Mouse (Mus musculus) embryonic facial prominence, embryonic 10.5 days (tissue): ENCODE measurements at regions not wholly inside any gene's neighbourhood (a gene's known extent, or its start where the extent isn't known, plus 50 kb on each side); places are given as distances from the start of the nearest gene placed in this dataset.

Experiments used
- DNase-seq: peaks from one replicate; pipeline ENCODE4 v3.0.0-alpha.2; 2017; ENCODE audit warnings: low spot score
- H3K27ac ChIP-seq: fragments of 300-500 bp; sonication (generic); replicated peaks from 2 replicates; pipeline ENCODE4 v1.5.1; 2016; ENCODE audit warnings: mild to moderate bottlenecking
- H3K27me3 ChIP-seq: fragments of 300-500 bp; sonication (generic); replicated peaks from 2 replicates; pipeline ENCODE4 v1.6.1; 2016; ENCODE audit warnings: low read depth, mild to moderate bottlenecking; ENCODE audit not compliant: poor library complexity, severe bottlenecking
- H3K36me3 ChIP-seq: fragments of 300-500 bp; sonication (generic); replicated peaks from 2 replicates; pipeline ENCODE4 v1.6.1; 2016; ENCODE audit warnings: mild to moderate bottlenecking, moderate library complexity
- H3K4me1 ChIP-seq: fragments of 300-500 bp; sonication (generic); 2 replicates; pipeline ENCODE4 v1.6.1; 2016
- H3K4me3 ChIP-seq: fragments of 300-500 bp; sonication (generic); 2 replicates; pipeline ENCODE4 v1.5.1; 2016; ENCODE audit warnings: mild to moderate bottlenecking, moderate library complexity
- H3K9me3 ChIP-seq: fragments of 300-500 bp; sonication (generic); 2 replicates; pipeline ENCODE4 v1.6.1; 2016; ENCODE audit warnings: mild to moderate bottlenecking
- WGBS: fragments of 180-500 bp; shearing (Covaris S2); methylation state at CpG from one replicate; pipeline ENCODE4 v1.1.7; 2016; 5-methylcytosine and 5-hydroxymethylcytosine counted together

DNA sequence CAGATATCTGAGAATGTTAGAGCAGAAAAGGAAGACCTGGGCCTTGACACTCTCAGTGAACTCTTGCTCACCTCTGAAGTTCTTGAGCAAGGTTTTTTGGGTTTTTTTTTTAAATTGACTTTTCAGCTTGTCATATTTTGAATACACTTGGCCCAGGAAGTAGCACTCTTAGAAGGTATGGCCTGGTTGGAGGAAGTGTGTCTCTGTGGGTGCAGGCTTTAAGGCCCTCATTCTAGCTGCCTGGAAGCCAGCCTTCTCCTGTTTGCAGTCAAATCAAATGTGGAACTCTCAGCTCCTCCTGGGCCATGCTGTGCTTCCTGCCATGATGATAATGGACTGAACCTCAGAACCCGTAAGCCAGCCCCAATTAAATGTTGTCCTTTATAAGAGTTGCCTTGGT is 195.9 kb upstream of the Zmiz1 start:
- DNase-seq: no peak
- peaks cover 11% of the 10 kb centered on the region; the same call in 1 of the 2 replicates for H3K27me3 ChIP-seq
- peaks cover 30% of the 10 kb centered on the region for H3K4me1 ChIP-seq
- H3K27ac ChIP-seq: no peak overlapping the region
- H3K4me3 ChIP-seq: no peak overlapping the region
- 85% methylated on average over 1 of the region's 1 CpGs for WGBS
- no peaks in the 10 kb centered on the region for H3K9me3 ChIP-seq
- no peaks in the 10 kb centered on the region for H3K36me3 ChIP-seq

DNA sequence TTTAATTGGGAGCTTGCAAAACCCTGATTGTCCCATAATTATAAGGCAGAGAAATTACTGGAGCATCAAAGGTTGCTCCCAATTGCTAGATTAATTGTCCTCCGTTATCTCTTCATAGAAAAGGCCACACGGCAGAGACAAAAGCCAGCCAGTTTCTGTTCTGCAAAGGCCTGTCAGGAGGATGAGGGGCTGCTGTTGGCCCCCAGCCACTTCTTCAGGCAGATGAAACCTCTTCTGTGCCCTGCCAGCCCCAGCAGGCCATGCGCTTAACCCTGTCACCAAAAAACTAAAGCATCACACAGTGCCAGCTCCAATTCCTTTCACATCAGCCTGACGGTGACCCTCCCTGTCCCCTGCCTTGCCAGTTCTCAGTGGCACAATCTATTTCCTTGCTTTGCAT is 192.1 kb upstream of the Zmiz1 start:
- Histone ChIP-seq H3K9me3 (no peaks in the 10 kb centered on the region), H3K36me3 (no peaks in the 10 kb centered on the region), H3K27ac (peak overlapping the region; percentile 31; the same call in 1 of the 2 replicates), H3K4me1 (peaks cover 55% of the 10 kb centered on the region), H3K27me3 (peaks cover 32% of the 10 kb centered on the region), H3K4me3 (no peak overlapping the region)
- WGBS: 36% methylated on average over 4 of the region's 4 CpGs
- no peak for DNase-seq

DNA sequence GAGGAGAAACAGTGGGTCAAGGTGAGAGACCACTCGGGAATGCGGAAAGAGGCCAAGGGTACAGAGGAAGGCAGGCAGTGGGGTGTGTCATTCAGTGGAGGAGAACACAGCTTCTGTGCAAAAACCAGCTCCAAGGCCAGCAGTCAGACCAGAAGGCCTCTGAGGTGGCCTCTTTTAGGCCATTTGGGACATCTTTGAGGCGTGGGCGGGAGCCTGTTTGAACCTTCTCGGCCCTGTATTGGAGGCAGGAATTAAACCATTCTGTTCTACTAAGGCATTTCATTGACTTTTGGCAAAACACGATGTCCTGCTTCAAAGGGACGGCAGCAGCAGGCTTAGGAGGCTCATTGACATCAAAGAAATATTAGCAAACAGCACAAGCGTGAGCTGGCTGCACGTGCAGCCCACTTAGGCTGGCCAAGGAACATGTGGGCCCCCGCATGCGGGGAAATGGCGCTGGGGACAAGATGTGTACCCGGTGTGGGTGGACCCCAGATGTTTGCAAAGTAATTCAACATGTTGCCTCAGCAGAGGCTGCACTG is 190.8 kb upstream of the Zmiz1 start:
- 76% methylated on average over 13 of the region's 13 CpGs for WGBS
- peak overlapping the region; percentile 31; the same call in 1 of the 2 replicates for H3K27ac ChIP-seq
- H3K4me3 ChIP-seq: no peak overlapping the region
- H3K4me1 ChIP-seq: peaks cover 60% of the 10 kb centered on the region
- H3K36me3 ChIP-seq: no peaks in the 10 kb centered on the region
- peak; percentile 23 for DNase-seq
- no peaks in the 10 kb centered on the region for H3K9me3 ChIP-seq
- H3K27me3 ChIP-seq: peaks cover 40% of the 10 kb centered on the region

DNA sequence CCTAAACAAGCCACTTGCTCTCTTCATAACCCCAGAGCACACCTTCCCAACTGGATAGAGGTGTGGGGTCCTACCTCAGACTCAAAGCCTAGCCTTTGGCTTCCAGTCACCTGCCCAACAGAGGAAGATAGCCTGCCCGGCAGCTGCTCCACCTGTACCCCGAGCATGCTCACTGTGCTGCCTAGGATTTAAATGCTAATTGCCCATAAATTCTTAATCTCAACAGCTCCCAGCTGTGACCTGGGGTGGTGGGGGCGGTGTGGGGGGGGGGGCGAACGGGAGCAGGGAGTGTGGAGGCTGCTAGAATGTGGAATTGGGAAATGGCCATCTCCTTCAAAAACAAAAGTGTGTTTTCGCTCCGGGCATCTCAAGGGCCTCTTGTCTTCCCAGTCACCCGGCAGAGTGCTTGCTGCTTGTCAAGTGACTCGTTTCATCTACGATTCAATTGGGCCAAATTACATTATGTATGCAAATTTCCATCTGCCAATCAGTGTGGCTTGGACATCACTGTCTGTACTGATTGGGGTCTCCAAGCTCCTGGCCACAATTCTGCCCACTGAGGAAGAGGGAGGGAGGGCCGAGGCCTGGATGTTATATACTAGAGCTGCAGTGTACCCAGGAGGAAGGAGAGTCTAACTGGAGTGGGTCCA is 188.6 kb upstream of the Zmiz1 start:
- peaks cover 48% of the 10 kb centered on the region for H3K27me3 ChIP-seq
- H3K4me1 ChIP-seq: peaks cover 58% of the 10 kb centered on the region
- no peak for DNase-seq
- H3K27ac ChIP-seq: no peak overlapping the region
- no peaks in the 10 kb centered on the region for H3K36me3 ChIP-seq
- WGBS: 43% methylated on average over 11 of the region's 11 CpGs
- no peak overlapping the region for H3K4me3 ChIP-seq
- no peaks in the 10 kb centered on the region for H3K9me3 ChIP-seq

DNA sequence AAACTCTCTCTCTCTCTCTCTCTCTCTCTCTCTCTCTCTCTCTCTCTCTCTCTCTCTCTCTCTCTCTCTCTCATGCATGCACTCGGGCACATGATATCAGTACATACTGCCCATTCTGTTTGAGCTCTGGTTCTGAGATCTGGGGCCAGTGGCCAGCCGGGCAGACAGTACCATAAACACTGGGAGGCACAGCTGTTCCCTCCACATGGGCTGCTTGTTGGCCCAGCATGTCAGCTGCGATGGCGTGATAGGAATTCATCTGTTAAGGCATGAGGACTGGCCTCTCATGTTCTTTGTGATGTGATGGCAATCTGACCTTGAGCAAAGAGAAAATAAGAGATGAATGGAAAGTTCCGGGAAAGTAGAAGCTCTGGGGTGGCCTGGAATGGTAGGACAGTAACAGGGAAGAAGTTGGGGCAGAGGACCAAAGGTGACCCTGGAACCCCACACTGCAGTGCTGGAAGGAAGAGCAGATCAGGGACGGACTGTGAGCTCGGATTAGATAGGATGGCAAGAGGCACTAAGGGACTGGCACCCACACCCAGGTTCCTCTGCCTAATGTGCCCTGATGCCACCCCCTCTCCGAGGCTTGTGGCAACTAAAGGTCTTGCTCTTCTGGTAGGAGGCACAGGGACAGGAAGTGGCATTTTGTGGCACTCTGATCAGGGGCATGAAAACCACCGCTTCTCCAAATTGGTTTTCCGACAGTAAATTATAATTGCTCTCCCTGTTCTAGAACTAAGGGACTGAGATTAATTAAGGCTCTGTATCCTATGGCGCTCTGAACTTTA is 186.4 kb upstream of the Zmiz1 start:
- Histone ChIP-seq H3K27me3 (peaks cover 60% of the 10 kb centered on the region), H3K27ac (no peak overlapping the region), H3K36me3 (no peaks in the 10 kb centered on the region), H3K4me1 (peaks cover 38% of the 10 kb centered on the region), H3K9me3 (no peaks in the 10 kb centered on the region), H3K4me3 (no peak overlapping the region)
- WGBS: 79% methylated on average over 11 of the region's 11 CpGs
- no peak for DNase-seq

DNA sequence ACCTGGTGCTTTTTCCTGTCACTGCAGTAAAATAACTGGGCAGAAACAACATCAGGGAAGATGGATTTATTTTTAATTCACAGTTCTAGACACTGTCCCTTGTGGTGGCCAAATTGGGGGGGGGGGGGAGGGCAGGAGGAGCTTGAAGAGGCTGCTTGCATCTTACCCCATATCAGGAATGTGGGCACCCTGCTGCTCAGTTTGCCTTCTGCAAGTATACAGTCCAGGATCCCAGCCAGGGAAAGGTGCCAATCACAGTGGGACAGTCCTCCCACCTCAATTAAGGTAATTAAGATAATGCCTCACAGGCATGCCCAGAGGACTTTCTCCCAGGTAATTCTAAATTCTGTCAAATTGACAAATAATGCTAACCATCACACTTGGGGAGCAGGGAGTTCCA is 179.2 kb upstream of the Zmiz1 start:
- Histone ChIP-seq H3K27me3 (peaks cover 31% of the 10 kb centered on the region), H3K27ac (no peak overlapping the region), H3K4me3 (no peak overlapping the region), H3K4me1 (peaks cover 26% of the 10 kb centered on the region), H3K36me3 (no peaks in the 10 kb centered on the region), H3K9me3 (no peaks in the 10 kb centered on the region)
- no peak for DNase-seq

DNA sequence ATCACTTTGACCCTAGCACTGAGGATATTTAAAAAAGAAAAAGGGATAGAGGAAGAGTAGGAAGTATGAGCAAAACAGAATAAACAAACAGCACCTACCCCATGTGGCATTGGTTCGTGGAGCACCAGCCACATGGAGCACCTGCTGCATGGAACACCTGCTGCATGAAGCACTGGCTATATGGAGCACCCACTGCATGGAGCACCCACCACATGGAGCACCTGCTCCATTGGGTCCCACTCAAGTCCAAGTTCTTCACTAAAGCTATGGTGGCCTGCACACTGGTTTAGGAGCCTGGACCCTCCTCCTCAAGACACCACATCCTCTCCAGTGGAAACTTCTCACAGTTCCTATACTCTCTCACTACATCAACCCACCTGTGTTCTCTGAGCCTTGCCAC is 166.4 kb upstream of the Zmiz1 start:
- WGBS: 80% methylated on average over 1 of the region's 1 CpGs
- no peaks in the 10 kb centered on the region for H3K9me3 ChIP-seq
- H3K27ac ChIP-seq: no peak overlapping the region
- no peaks in the 10 kb centered on the region for H3K36me3 ChIP-seq
- no peaks in the 10 kb centered on the region for H3K27me3 ChIP-seq
- DNase-seq: no peak
- peaks cover 11% of the 10 kb centered on the region for H3K4me1 ChIP-seq
- no peak overlapping the region for H3K4me3 ChIP-seq

DNA sequence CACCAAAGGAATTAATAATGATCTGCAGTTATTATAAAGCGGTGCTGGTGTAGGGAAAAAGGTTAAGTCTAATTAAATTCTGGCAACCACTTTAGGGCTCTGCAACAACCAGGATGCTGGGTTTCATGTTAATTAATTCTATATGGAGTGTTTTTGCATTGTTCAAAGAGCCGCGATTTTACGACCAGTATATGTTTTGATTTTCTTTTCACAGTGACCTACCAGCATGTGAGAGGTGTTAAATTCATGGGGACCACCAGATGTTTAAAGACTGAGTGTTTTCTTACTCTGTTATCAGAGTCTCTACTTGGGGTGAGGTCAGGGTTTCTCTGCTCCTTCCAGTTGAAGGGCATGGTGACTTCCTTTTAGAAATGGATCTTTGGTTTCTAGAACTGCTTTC is 164.8 kb upstream of the Zmiz1 start:
- no peaks in the 10 kb centered on the region for H3K9me3 ChIP-seq
- no peak for DNase-seq
- H3K27me3 ChIP-seq: no peaks in the 10 kb centered on the region
- H3K4me1 ChIP-seq: peaks cover 11% of the 10 kb centered on the region
- no peaks in the 10 kb centered on the region for H3K36me3 ChIP-seq
- no peak overlapping the region for H3K27ac ChIP-seq
- 83% methylated on average over 4 of the region's 4 CpGs for WGBS
- no peak overlapping the region for H3K4me3 ChIP-seq

DNA sequence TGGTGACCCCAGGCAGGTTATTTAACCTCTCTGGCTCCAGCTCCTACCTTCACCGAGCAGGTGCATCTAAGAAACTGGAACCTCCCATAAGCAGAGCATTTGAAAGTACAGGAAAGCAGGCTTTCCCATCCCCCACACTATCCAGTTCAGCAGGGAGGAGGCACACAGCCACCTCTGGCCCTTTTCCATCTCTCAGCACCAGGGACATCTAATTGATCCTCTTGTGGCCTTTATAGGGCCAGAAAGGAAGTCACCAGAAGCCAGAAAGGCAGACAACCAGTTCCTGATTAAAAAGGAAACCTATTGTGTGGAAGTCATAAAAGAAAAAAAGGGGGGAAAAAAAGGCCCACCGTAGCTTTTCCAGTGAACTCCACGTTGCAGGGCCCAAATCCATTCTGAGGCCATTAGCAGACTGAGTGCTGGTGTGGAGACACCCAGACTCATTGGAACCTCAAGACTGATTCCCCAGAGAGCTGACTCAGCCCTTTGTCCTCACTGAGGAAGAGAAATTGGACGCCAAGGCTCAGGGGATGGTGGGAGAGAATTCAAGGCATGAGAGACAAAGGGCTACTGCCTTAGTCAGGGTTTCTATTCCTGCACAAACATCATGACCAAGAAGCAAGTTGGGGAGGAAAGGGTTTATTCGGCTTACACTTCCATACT is 163.2 kb upstream of the Zmiz1 start:
- H3K27ac ChIP-seq: no peak overlapping the region

DNA sequence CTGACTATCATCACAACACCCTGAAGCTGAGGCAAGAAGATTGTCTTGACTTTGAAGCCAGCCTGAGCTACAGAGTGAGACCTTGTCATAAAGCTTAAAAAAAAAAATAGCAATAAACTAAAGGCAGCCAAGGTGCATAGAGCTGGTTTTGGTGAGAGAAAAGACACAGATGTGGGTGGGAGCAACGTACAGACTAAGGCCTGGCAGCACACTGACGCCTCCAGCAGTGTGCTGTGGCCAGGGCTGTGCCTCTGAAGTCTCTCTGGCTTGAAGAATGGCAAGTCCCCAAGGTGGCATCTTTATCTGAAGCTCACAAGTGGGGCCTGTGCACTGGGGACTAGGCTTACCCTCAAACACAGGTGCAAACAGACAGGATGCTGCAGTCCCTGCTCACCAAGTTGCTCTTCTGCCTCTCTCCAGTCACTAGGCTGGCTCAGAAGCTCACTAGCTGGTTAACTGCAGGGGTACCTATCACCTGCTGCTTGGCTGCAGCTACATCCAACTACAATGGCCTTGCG is 159.3 kb upstream of the Zmiz1 start:
- no peaks in the 10 kb centered on the region for H3K9me3 ChIP-seq
- WGBS: 83% methylated on average over 3 of the region's 3 CpGs
- peaks cover 12% of the 10 kb centered on the region; the same call in 1 of the 2 replicates for H3K27me3 ChIP-seq
- no peak for DNase-seq
- H3K36me3 ChIP-seq: no peaks in the 10 kb centered on the region
- peak overlapping the region; percentile 30 for H3K27ac ChIP-seq
- H3K4me1 ChIP-seq: peaks cover 35% of the 10 kb centered on the region
- H3K4me3 ChIP-seq: no peak overlapping the region

More for the DNA sequence above, 163.2 kb upstream of the Zmiz1 start:
- no peaks in the 10 kb centered on the region for H3K36me3 ChIP-seq
- no peak for DNase-seq
- H3K4me3 ChIP-seq: no peak overlapping the region
- no peaks in the 10 kb centered on the region for H3K9me3 ChIP-seq
- H3K4me1 ChIP-seq: peaks cover 12% of the 10 kb centered on the region
- WGBS: 64% methylated on average over 5 of the region's 5 CpGs
- peaks cover 12% of the 10 kb centered on the region; the same call in 1 of the 2 replicates for H3K27me3 ChIP-seq

DNA sequence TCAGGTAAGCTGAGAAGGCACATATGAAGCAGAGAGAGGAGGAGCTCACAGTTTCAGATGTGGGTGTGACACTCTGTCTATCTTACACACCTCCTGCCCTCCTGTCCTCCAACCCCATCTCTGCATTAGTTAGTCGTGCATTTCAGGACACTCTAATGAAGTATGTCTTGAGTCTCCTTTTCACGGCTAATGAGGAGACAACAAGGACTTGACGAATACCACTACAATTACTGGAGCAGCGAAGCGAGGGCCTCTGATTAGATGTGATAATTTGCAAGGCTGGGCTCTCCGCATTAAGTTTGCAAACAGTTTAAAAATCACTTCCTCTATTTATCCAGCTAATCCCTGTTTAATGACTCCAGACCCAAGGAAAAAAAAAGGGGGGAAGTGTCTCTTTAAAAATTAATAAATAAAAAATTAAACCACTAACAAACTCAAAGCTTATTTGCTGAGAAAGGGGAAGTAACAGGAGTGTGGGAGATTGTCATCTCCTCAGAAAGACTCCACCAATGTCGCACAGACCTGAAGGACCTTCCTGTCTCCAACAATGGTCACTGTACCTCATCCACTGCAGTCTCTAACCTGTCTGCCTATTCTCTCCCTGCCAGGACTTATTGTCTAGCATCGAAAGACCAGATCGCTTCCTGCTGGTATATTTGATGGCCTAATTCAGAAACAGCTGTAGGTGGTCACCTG is 157.5 kb upstream of the Zmiz1 start:
- no peak overlapping the region for H3K4me3 ChIP-seq
- peaks cover 39% of the 10 kb centered on the region for H3K4me1 ChIP-seq
- DNase-seq: no peak
- no peaks in the 10 kb centered on the region for H3K9me3 ChIP-seq
- WGBS: 43% methylated on average over 9 of the region's 9 CpGs
- H3K36me3 ChIP-seq: no peaks in the 10 kb centered on the region
- peaks cover 17% of the 10 kb centered on the region; the same call in 1 of the 2 replicates for H3K27me3 ChIP-seq
- no peak overlapping the region for H3K27ac ChIP-seq

DNA sequence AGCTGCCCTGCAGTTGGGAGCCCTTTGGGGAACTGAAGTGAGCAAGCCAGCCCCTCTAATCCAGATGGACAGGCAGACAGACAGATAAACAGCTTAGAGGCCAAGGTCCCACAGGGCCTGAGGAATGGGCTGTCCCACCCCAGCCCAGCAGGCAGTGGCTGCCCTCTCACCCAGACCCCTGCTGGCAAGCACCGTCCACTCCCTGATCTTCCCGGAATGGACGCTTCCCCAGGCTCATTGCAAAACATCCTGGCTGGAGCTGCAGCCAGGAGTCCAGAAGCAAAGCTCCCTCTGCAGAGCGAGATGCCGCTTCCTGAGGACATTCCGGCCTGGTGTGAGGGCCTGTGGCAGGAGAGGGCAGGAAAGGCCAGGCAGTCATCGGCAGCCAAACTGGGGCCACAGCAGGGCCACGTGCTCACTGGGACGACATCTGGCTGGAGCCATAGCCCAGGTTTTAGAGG is 154.6 kb upstream of the Zmiz1 start:
- H3K9me3 ChIP-seq: no peaks in the 10 kb centered on the region
- peak overlapping the region; percentile 84 for H3K27ac ChIP-seq
- H3K4me3 ChIP-seq: peak overlapping the region; percentile 31
- H3K4me1 ChIP-seq: peaks cover 56% of the 10 kb centered on the region
- DNase-seq: peak; percentile 65
- no peaks in the 10 kb centered on the region for H3K36me3 ChIP-seq
- H3K27me3 ChIP-seq: peaks cover 43% of the 10 kb centered on the region
- 2% methylated on average over 9 of the region's 9 CpGs for WGBS
